Comparison of ENCODE assay signal across 14 mouse cellular contexts in the genomic region with DNA sequence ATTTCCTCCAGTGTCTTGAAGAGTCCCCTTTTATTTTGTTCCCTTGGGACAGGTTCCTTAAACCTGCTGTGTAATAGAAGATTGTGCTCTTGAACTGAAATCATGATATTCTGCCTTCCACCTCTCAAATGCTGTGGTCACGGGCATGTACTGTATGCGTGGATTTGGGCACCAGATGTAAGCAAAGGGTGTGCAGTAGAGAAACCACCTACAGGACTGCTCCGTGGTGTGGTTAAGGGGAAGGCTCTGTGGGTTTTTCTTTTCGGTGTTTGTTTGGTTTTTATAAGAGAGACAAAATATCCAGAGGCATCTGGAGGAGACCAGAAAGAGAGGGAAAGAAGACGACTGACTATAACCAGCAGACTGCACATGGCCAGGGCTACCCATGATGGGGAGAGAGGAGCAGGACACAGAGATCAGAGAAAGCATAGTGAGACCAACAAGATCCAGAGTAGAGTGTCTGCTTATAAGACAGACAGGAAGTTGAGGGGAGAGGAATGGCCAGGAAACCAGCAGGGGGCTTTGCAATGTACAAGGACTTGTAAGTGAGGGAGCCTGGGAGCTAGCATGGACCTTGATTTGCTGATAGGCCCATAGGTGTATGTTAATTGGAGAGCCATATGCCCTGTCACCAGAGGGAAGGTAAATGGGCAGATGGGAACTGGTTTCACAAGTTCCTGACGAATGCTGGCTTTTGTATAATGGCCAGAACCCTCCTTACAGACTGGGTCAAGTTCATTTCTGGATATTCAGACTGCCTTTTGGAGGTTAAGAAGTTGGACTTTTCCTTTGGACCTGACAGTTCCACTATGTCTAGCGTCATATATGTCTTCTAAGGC.
DNase-seq lines count a peak whose midpoint lies in the region.
"Had no signal": no experiment of that assay in that cellular context is flagged by ENCODE, and none has a peak within 500 bp of the region (broad histone marks: within the 10 kb centered on the region; RNA-seq: fewer than 3 reads in every experiment).

No protein-coding gene starts in this region.

- peak; percentile 20 for DNase-seq in kidney, adult 18-20 months
- DNase-seq in kidney, adult 9 months: no peak
- peak; percentile 29 for DNase-seq in CD4-positive, CD25-positive, alpha-beta regulatory T cell, adult 2 months (ENCODE audit: low read depth, low spot score)
- peak; percentile 61 for DNase-seq in brain, adult 2 months (ENCODE audit: low read depth, low spot score)
- peak; percentile 58 for DNase-seq in thymus, postnatal 0 days (ENCODE audit: low spot score)
- DNase-seq in neural tube, embryonic 10.5 days (ENCODE audit: extremely low spot score, low spot score): no peak
- DNase-seq in adrenal gland, postnatal 14 days: no peak
- no peak for DNase-seq in adrenal gland, adult 8-10 months
- DNase-seq: cerebellum, adult 11-12 months; cerebellum, postnatal 36 days; gastrocnemius, adult 2 months; lung, adult 18-20 months; lung, postnatal 36 days; spleen, adult 18-20 months had no signal

Comparison
In these comparisons a context has a peak if more than half of its experiments do, and no peak if none do; other contexts are left out.
1. DNase-seq: peak in kidney, adult 18-20 months (single experiment), CD4-positive, CD25-positive, alpha-beta regulatory T cell, adult 2 months (single experiment), brain, adult 2 months (single experiment) and thymus, postnatal 0 days (single experiment); none in kidney, adult 9 months (single experiment), neural tube, embryonic 10.5 days (single experiment), adrenal gland, postnatal 14 days (single experiment) and adrenal gland, adult 8-10 months (single experiment).